Mouse (Mus musculus) embryo, embryonic 10.5 days (tissue): ENCODE measurements around the gene Pfdn2.

Experiments
- DNase-seq: peaks from one replicate; pipeline ENCODE4 v3.0.0-alpha.2; 2015; ENCODE audit warnings: low spot score

Gene Pfdn2

DNA sequence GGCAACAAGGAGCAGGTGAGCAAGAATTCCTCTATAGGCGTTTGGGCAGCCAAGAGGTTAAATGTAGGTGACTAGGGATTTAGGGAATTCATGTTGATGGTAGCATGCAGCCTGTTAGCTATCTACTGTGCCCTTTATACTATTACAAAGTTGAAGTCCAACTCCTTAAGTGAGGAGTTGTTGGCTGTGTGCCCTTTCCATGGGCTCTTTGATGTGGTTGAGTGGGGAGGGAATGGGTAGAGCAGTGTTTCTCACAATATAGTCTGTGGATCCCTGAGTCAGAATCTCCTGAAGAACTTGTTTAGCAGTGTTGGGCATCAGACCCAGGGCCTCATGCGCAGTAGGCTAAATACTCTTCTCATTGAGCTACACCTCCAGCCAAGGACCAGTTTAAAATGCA lies 11.3 kb downstream of the Pfdn2 start:
- DNase-seq: no peak

GRCm38 (mm10) chr1:171358421-171358820 lies 13.0 kb downstream of the Pfdn2 start:
- peak; percentile 67 for DNase-seq

GRCm38 (mm10) chr1:171360253-171360652 lies 14.8 kb downstream of the Pfdn2 start:
- DNase-seq: no peak

DNA sequence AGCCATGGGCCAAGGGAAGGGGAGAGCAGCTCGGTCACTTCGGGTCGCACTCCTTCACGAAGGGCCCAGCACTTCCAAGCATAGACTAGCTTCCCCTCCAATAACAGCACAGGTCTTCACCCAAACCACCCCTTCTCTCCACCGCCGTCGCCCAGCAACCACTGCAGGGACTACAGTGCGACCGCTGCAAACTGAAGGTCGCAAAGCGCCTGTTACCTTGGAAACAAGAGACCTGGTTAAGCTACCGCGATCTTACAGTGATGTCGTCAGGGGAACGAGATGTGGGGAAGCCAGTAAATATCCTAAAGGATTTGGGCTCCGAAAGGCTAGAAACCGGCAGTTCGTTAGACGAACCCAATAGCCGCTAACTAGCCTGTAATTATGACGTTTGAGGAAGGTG lies 15.2 kb downstream of the Pfdn2 start, which contains the start of gene Klhdc9:
Gene Klhdc9, minus strand, starts transcription at position 143 of the 400 bp plus-strand sequence.
- peak; percentile 98 for DNase-seq

DNA sequence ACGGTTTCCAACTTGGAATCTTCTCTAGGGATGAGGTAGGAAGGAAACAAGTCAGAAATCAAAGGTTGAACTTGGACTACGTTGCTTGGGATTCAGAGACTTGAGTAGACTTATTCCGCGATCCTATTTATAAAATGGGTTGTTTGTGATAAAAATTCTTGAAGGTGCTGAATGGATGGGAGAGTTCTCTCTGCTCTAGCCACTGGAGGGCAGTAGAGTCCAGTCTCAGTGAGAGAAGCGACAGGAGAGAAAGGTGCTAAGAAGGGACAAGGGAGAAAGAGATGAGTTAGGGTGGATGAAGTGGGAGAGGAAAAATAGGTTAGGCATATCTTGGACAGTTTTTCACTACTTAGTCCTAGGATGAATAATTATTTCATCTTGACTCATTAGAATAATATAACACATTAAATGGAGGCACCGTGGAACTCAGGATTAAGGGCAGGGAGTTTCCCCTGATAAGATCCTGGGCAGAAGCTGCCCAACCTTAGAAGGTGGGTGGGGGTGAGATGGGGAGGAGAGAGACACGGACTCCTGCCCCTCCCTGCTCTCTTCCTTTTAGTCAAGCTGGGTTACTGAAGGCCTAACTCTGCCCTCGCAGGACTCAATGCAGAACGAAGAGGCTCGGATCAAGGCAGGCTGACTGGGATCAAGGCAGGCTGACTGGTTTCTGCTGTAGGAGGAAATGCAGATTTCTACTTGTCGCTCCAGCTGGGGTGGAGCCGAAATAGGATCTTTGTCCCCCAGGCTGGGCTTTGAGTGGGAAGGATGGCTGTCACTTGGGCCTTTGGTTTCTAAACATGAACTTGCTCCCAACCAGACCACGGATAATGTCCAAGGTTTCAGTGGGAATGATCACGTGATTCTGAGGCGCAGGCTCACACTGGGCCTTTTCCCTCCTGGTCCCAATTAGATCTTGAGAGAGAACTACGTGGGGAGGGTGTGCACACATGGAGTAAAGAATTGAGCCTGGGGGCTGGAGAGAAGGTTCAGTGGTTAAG lies 15.9 kb downstream of the Pfdn2 start:
- peak; percentile 92 for DNase-seq

DNA sequence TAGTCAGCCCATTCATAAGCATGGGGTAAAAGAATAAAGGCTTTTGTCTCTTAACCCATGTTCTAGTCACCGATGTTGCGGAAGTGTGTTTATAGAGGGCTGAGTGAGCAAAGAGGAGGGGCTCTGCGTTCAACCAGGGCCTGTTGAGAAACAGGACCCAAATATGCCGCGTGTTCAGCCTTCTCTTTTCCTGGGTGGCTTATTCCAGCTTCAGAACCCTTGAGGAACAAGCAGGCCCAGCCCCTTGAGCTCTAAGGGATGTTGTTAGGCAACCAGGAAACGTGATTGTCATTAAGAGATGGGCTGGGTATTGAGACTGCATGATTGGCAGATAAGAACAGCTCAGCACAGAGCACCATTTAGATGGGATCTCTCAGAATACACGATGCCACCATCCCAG lies 20.5 kb downstream of the Pfdn2 start:
- DNase-seq: no peak

DNA sequence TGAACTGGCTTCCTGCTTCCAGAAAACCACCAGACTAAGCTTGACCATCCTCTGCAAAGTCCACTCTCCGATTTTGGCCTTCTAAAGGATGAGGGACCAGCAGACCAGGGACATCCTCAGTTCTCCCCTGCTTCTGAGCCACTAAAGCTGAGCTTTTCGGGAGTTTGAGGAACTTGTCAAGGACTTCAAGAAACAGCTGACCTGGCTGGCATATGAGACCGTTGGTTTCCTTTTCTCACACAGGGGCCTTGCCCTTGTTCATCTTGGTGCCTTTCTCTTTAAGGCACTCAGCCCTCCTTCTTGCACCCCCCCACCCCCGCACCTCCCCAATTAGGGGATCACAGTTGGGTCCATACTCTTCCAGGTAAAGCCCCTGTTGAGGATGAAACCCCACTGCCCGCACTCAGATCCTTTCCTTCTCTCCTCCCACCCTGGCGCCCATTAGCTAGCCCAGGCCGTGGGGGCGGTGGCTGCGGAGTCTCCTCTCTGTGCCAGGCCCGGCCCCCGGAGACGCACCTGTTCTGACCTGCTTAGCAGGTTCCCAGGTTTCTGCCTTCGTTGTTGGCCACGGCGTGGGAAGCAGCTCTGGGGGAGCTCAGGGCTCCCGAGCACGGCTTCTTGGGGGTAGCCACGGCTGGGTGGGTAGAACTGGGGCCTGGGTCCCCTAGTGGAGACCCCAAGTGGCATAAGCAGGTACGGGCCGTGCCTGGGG lies 24.5 kb downstream of the Pfdn2 start, which contains the start of gene Nectin4:
Gene Nectin4, plus strand, starts transcription at position 255 of the 712 bp plus-strand sequence.
- DNase-seq: no peak

- no peak for DNase-seq
Observed at GRCm38 (mm10) chr1:171372880-171373279, 27.4 kb downstream of the Pfdn2 start.

DNA sequence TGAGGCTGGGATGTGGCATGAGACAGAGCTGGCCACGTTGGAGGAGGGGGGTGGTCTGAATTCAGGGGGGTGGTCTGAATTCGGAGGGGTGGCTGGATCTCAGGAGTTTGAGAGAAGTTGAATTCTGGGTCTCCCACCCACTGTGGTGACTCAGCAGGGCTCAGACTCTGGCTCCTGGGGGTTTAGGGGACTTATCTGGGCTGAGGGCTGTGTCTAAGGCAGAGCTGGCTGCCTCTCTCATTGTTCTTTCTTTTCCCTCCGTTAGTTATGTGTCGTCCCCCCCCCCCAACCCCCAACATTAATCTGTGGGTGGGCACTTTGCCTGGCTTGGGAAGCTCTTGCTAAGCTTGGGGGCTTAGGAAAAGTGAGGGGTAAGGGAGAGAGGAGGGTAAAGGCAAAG lies 28.5 kb downstream of the Pfdn2 start:
- no peak for DNase-seq

DNA sequence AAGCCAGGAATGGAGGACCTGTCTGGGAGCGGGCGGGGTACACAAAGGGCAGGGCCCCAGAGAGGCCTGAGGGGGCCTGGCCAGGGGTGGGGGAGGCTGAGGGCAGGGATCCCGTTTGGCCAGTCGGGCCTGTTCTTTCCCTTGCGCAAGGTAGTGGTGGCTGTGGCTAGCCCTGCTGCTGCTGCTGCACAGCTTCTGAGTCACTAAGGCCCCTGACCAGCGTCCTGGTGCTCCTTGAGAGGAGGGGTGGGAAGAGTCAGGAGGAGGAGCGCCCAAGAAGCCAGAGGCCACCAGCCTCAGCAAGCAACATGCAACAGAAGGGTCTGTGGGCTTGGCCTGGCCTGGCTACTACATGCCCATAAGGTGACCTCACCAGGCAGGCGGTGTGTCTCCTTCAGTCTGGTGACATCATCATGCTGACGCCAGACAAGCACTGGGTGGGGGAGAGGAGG lies 30.2 kb downstream of the Pfdn2 start:
- DNase-seq: no peak

DNA sequence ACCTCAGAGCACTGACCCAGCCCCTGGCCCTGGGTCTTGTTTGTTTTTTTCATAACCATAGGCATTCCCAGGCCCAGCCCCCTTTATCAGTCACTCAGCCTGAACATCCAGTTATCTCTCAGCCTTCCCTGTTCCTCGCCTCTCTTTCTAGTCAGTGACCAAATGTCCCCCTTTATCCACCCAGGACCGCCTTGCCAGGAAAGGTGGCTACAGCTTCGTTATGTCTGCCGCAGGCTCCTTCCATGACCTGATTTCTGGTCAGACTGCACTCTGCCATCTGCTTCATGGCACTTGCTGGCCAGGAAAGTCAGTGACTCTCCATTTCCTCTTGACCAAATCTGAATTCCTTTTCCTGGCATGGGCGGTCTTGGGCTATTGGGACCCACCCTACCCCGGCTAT lies 32.8 kb downstream of the Pfdn2 start:
- no peak for DNase-seq

GRCm38 (mm10) chr1:171379935-171380599 lies 34.6 kb downstream of the Pfdn2 start:
- peak; percentile 85 for DNase-seq

DNA sequence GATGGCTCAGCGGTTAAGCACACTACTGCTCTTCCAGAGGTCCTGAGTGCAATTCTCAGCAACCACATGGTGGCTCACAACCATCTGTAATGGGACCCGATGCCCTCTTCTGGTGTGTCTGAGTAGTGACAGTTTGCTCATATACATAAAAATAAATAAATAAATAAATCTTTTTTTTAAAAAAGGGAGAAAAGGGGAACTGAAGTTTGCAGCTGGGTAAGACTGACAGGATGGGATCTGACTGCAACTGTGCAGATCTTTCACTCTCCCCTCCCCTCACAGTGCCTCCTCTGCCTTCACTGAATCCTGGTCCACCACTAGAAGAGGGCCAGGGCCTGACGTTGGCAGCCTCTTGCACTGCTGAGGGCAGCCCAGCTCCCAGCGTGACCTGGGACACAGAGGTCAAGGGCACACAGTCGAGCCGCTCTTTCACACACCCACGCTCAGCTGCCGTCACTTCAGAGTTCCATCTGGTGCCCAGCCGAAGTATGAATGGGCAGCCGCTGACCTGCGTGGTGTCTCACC lies 36.7 kb downstream of the Pfdn2 start:
- DNase-seq: no peak

DNA sequence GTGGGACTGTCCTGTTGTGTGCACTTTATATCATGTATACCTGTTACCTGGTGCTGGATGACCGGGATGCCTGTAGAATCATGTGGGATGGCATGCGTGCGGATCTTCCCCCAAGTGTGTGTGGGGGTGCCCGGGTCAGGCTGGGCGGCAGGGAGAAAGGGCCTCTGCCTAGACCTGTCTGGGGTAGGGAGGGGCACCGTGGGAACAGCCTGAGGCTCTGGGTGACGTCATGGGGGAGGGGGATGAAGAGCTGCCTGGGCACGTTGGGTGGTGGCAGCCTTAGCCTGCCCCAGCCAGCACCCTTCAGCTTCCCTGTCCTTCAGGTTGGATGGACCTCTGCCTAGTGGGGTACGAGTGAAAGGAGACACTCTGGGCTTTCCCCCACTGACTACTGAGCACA lies 38.9 kb downstream of the Pfdn2 start:
- no peak for DNase-seq

GRCm38 (mm10) chr1:171385171-171385570 lies 39.7 kb downstream of the Pfdn2 start:
- DNase-seq: no peak

DNA sequence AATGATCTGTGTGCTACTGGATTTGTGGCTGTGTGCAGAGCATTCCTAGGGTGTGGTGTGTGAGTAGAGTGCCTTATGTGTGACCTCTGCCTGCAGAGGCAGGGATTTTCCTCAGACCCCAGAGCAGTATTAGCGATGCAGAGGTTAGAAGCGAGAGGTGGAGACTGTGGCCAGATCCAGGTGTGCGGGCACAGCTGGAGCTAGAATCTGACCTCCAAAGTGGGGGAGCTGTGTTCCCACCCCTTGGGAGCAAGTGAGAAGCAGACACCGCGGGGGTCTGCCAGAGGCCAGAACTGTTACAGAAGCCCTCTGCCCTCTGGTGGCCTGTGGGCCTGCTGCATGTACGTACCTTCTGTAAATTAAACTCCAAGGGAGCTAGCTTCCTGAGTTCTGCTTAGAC lies 41.6 kb downstream of the Pfdn2 start:
- peak; percentile 72 for DNase-seq

- no peak for DNase-seq
Observed at GRCm38 (mm10) chr1:171388376-171389102, 43.1 kb downstream of the Pfdn2 start, which contains the start of gene Arhgap30. Gene Arhgap30, plus strand, starts transcription at chr1:171388954.

DNA sequence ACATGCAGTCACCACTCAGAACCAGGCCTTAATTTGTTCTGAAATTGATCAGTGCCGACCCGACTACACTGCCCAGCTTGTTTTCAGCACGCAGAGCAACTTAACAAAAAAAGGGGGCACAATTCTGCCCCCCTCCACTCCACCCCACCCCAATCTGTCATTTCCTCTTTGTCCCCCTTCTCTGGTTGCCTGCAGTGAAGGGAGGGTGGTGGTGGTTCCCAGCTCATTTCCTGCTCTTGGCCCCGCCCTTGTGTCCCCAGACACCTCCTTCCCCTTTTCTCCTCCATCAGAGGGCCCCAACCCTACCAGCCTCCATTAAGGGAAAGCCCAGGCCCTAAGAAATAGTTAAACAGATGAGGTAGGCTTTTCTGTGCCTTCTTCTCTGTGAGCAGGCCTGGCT lies 44.6 kb downstream of the Pfdn2 start:
- DNase-seq: no peak

- DNase-seq: no peak
Observed at GRCm38 (mm10) chr1:171401821-171402220, 56.4 kb downstream of the Pfdn2 start.

DNA sequence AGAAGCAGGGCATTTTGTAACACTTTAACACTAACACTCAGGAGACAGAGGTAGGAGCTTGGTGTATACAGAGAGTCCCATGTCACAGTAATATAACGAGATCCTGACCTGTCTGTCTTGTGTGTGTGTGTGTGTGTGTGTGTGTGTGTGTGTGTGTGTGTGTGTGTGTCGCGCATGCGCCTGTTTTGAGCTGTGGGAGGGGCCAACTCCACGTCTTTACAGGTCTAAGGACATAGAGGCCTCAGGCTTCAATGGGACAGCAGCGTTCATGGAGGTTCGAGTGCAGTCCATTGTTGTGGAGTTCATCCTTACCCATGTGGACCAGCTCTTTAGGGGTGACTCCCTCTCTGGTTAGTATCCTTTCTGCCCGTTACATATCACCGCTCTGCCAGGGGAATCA lies 57.5 kb downstream of the Pfdn2 start:
- DNase-seq: no peak

DNA sequence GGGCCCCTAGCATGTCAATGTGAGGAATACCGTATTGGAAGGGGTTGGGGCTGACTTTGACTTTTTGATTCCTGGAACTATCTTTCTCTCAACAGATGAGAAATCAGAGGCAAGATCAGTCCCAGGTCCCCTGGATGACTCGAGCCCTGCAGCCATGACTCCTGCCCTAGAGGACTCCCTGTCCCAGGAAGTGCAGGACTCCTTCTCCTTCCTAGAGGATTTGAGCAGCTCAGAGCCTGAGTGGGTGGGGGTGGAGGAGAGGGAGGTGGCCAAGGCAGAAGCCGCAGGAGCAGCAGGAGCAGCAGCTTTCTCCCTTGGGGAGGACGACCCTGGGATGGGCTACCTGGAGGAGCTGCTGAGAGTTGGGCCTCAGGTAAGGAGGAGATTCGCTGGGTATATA lies 61.8 kb downstream of the Pfdn2 start:
- no peak for DNase-seq
